Mouse (Mus musculus) midbrain, postnatal 0 days (tissue): ENCODE data around the gene Trp53tg5. TPM values are rescaled to one million over a fixed set of nuclear protein-coding genes. Genes with fewer than 3 reads are reported as not detected.

Source experiments
- ATAC-seq: fragments of 200-750 bp; cut with Nextera tagmentation; 2 replicates; pipeline ENCODE4 v1.8.0; 2017; ENCODE audit warnings: moderate number of reproducible peaks, mild to moderate bottlenecking, moderate TSS enrichment, moderate library complexity; ENCODE audit not compliant: low FRiP score
- DNase-seq: peaks from one replicate; pipeline ENCODE4 v3.0.0-alpha.2; 2015; ENCODE audit warnings: low spot score
- H3K27ac ChIP-seq: fragments of 300-500 bp; sonication (generic); 2 replicates; pipeline ENCODE4 v1.5.1; 2014; ENCODE audit warnings: low read depth, mild to moderate bottlenecking, low read length, mixed read lengths
- H3K27me3 ChIP-seq: fragments of 300-500 bp; sonication (generic); 2 replicates; pipeline ENCODE4 v1.6.1; 2014; ENCODE audit warnings: low read length, control low read depth, mixed read lengths; ENCODE audit not compliant: insufficient read depth
- H3K36me3 ChIP-seq: fragments of 300-500 bp; sonication (generic); 2 replicates; pipeline ENCODE4 v1.6.1; 2014; ENCODE audit warnings: low read length, control low read depth, mixed read lengths; ENCODE audit not compliant: insufficient read depth
- H3K4me1 ChIP-seq: fragments of 300-500 bp; sonication (generic); 2 replicates; pipeline ENCODE4 v1.6.1; 2014; ENCODE audit warnings: mild to moderate bottlenecking, control low read depth, antibody characterized with exemption, low read length, mixed read lengths; ENCODE audit not compliant: insufficient read depth
- H3K4me2 ChIP-seq: fragments of 300-500 bp; sonication (generic); 2 replicates; pipeline ENCODE4 v1.6.1; 2014; ENCODE audit warnings: low read depth, mild to moderate bottlenecking, low read length, mixed read lengths; ENCODE audit not compliant: poor library complexity, severe bottlenecking
- H3K4me3 ChIP-seq: fragments of 300-500 bp; sonication (generic); 2 replicates; pipeline ENCODE4 v1.5.1; 2014; ENCODE audit warnings: low read depth, mild to moderate bottlenecking, low read length, moderate library complexity
- H3K9ac ChIP-seq: fragments of 300-500 bp; sonication (generic); replicated peaks from 2 replicates; pipeline ENCODE4 v1.6.1; 2014; ENCODE audit warnings: mild to moderate bottlenecking, low read length, moderate library complexity, mixed read lengths; ENCODE audit not compliant: poor library complexity, severe bottlenecking
- H3K9me3 ChIP-seq: fragments of 300-500 bp; sonication (generic); 2 replicates; pipeline ENCODE4 v1.6.1; 2016; ENCODE audit warnings: low read length, control low read depth
- CTCF ChIP-seq: IDR thresholded peaks from 2 replicates; pipeline ENCODE4 v1.5.1; 2016; ENCODE audit warnings: antibody characterized with exemption, mild to moderate bottlenecking
- WGBS: fragments of 180-500 bp; shearing (Covaris S2); extraction: QIAGEN DNeasy Blood & Tissue Kit; methylation state at CpG from one replicate; pipeline ENCODE4 v1.1.7; 2014; 5-methylcytosine and 5-hydroxymethylcytosine counted together
- polyA plus RNA-seq: library from polyadenylated mRNA; unstranded; fragments of >200 nt; fragmentation: Nextera tagmentation; extraction: Ambion mirVana; gene quantifications from 2 replicates; pipeline ENCODE4 v1.2.1, GENCODE M21; 2015
- total RNA-seq: library from RNA; depleted of rRNA; stranded (reverse); fragments of >200 nt; gene quantifications from 2 replicates; pipeline ENCODE4 v1.2.3, GENCODE M21; 2014

The Trp53tg5 gene
- total and polyA plus RNA-seq, 2 experiments from 2014 or later = not detected

DNA sequence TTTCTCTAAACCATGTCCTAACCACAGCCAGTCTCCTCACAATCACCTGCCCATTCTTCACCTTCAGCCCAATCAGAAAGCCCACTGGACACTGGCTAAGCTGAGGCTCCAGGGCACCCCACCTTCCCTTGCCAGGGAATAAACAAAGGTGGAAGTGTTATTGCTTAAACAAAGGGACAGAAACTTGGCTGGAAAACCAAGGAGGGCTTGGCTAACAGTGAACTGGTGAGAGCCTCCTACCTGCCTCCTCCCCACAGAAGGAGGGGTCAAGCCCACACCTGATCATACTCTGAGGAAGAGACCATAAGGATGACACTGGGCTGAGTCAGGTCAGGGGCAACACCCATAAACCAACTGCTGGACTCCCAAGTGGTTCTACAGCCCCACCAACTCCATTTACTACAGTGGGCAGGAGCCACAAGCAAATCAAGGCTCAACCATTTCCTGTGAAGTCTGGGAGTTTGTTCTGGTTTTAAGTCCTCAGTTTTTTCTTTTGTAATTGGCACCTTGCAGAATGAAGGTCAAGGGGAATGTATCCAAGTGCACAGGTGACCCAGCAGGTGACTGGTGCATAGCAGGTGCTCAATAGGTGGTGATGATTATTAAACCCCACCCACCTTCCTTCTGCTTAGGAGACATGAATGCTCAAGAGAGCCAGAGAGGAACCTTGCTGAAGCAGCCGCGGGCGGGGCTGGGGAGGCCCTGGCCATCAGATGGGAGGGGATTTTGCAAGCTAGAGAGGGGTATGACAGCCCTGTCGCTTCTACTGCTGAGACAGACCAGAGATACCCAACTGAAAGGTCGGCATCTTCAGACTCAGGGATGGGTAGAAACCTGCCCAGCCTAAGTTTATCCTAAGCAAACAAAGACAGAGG, 38.1 kb downstream of the Trp53tg5 start:
- H3K4me1 ChIP-seq = 0 out of 2 replicates have a peak, but pooled peaks cover 3% of the 10 kb centered on the region
- no peak for DNase-seq
- H3K27ac ChIP-seq = no peak overlapping the region
- no peak for ATAC-seq
- WGBS = 77% methylated on average over 5 of the region's 5 CpGs
- H3K9ac ChIP-seq = no peak overlapping the region
- H3K36me3 ChIP-seq = no peaks in the 10 kb centered on the region
- H3K4me2 ChIP-seq = no peak overlapping the region
- H3K4me3 ChIP-seq = no peak overlapping the region
- H3K9me3 ChIP-seq = no peaks in the 10 kb centered on the region
- no peak for TF ChIP-seq CTCF
- 0 out of 2 replicates have a peak, but pooled peaks cover 2% of the 10 kb centered on the region for H3K27me3 ChIP-seq

DNA sequence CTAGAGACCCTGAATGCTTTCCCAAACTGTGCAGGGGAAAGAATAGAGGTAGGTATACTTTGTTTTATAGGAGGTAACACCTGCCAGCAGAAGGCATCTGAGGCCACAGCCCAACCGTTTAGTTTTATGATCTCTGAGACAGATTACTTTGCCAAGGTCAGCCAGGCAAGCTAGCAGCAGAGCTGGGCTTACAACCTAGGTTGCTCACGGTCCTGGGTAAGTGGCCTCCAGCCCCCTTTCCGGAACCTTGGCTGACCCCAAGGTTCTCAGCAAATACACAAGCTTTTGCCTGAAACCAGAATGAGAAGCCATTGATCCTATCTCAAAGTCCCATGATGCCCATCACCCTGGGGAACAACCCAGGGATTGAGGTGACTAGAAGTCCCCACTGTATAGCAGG, 38.8 kb downstream of the Trp53tg5 start:
- 92% methylated on average over 3 of the region's 3 CpGs for WGBS
- H3K9me3 ChIP-seq = no peaks in the 10 kb centered on the region
- no peak for TF ChIP-seq CTCF
- no peak overlapping the region for H3K4me3 ChIP-seq
- no peak overlapping the region for H3K9ac ChIP-seq
- no peaks in the 10 kb centered on the region for H3K27me3 ChIP-seq
- H3K36me3 ChIP-seq = no peaks in the 10 kb centered on the region
- DNase-seq (no peak), ATAC-seq (no peak)
- 0 out of 2 replicates have a peak, but pooled peaks cover 3% of the 10 kb centered on the region for H3K4me1 ChIP-seq
- H3K27ac ChIP-seq = no peak overlapping the region
- H3K4me2 ChIP-seq = no peak overlapping the region

DNA sequence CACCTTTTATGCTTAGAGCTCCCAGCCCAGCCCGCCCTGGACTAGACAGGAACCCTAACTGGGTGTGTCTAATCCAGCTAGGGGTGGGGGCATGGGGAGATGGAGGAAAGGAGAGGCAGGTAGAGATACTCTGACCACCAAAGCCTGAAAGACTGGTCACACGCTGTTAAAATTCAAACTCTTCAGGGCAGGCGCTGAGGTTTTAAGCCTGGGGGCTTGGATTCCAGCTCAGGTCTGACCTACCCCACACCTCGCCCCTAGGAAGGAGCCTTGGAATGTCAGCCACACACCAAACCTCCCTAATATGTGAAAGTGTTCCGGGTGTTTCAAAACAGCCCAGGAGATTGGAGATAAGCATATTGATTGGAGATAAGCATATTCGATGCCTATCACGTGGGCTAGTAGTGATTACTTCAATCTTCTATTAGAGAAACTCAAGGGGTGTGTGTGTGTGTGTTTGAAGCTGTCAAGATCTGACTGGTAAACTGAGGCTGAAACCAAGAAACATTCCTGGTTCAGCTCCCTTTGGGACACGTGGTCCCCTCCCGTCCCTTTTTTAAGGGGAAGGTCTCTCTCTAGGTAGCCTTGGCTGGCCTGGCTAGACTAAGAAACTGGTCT, 40.1 kb downstream of the Trp53tg5 start:
- H3K4me1 ChIP-seq = 0 out of 2 replicates have a peak, but pooled peaks cover 3% of the 10 kb centered on the region
- H3K9me3 ChIP-seq = no peaks in the 10 kb centered on the region
- DNase-seq (no peak), ATAC-seq (no peak)
- TF ChIP-seq CTCF = no peak
- H3K4me3 ChIP-seq = no peak overlapping the region
- no peak overlapping the region for H3K27ac ChIP-seq
- no peaks in the 10 kb centered on the region for H3K27me3 ChIP-seq
- H3K9ac ChIP-seq = no peak overlapping the region
- no peaks in the 10 kb centered on the region for H3K36me3 ChIP-seq
- 87% methylated on average over 9 of the region's 9 CpGs for WGBS
- H3K4me2 ChIP-seq = no peak overlapping the region

DNA sequence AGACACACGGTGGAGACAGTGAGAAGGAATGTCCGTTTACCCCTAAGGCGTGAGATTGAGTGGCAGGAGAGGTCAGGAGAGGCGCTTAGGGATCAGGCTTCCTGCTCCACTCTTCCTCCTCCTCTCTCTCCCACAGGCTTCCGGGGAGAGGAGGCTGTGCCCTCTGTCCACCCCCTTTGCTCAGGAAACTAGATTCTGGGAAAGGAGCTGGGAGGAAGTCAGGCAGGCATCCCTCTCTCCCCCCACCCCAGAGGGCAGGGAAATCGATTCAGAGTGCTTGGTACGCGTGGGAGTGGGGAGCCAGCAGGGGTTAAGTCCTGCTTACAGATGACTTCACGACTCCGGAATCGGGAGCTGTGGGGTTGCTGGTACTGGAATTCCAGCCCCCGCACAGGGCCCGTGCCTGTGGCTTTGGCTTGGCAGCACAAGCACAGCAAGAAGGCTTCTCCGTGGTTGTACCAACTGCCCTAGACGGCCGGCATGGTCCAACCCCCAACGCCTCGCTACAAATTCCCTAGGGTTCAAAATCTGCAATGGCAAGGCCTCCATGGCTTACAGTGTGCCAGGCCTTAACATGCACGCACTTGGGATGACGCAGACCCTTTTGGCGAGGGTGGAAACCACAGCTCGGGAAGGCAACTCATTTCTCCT, 40.9 kb downstream of the Trp53tg5 start:
- H3K27ac ChIP-seq = no peak overlapping the region
- H3K27me3 ChIP-seq = no peaks in the 10 kb centered on the region
- 43% methylated on average over 22 of the region's 22 CpGs for WGBS
- H3K9ac ChIP-seq = no peak overlapping the region
- no peak overlapping the region for H3K4me2 ChIP-seq
- DNase-seq = no peak
- 0 out of 2 replicates have a peak, but pooled peaks cover 3% of the 10 kb centered on the region for H3K4me1 ChIP-seq
- no peak for ATAC-seq
- no peaks in the 10 kb centered on the region for H3K9me3 ChIP-seq
- H3K4me3 ChIP-seq = no peak overlapping the region
- TF ChIP-seq CTCF = no peak
- no peaks in the 10 kb centered on the region for H3K36me3 ChIP-seq

DNA sequence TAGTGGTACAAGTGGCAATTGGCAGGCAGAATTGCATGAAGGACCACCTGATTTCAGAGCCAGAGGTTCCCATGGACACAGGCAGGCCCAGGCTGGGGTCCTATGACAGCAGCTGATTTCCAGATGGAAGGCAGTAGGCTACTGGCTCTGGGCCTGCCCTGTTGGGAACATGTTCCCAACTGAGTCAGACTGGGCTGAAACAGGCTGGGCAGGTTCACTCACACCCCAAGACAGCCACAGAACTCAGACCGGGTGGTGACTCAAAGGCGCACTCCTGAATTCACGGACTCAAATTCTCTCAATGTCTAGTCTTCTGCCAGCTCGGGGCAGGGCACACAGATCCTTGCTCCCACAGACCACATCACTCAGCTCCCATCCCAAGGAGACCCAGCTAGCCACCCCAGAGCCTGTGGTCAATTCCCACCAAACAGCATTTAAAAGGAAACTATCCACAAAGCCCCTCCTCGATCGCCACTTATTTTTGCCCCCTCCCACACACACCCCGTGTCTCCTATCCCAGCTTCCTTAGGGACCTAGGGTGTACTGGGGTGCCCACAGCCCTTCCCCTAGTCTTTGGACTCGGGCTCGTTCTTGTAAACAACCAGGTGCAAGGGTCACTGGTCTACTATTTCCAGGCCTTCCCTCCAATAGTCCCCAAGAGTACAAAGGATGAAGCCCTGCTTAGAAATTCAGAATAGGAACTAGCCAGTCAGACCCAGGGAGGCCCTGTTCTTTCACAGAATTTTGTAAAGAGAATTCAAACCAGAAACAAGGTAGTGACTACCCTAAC, 41.7 kb downstream of the Trp53tg5 start:
- Histone ChIP-seq H3K4me1 (0 out of 2 replicates have a peak, but pooled peaks cover 3% of the 10 kb centered on the region), H3K27me3 (no peaks in the 10 kb centered on the region), H3K9ac (no peak overlapping the region), H3K4me2 (no peak overlapping the region), H3K36me3 (no peaks in the 10 kb centered on the region), H3K27ac (no peak overlapping the region), H3K9me3 (no peaks in the 10 kb centered on the region), H3K4me3 (no peak overlapping the region)
- 68% methylated on average over 9 of the region's 9 CpGs for WGBS
- no peak for TF ChIP-seq CTCF
- ATAC-seq = no peak
- DNase-seq = no peak
